Mouse (Mus musculus): ENCODE data around the gene Serpinb3b.
"Not testable (repeated sequence)": the region's sequence is repeated elsewhere in the genome, so short reads cannot be mapped to it uniquely, and the experiment has no call there.

DNA sequence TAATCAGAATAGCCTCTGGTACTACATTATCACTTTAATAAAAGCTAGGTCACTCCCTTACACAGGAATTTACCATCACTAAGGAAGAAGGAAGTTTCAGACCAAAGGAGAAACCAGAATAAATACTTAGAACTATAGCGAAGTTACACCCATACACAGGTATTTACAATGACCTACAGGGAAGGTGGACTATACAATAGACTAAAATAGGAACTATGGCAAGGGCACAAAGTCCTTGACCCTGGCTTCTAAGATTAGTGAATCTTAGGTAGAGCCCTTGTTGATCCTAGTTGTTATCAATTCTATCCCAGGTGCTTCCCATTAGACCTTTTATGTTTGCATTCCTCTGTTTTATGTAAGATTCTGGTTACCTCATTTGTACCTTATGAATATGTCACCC lies 60.9 kb downstream of the Serpinb3b start:
- not testable (repeated sequence) for TF ChIP-seq GATA1 (IDR thresholded peaks at IDR 0.05; ENCODE audit: borderline replicate concordance, low read length); FLI1 (IDR thresholded peaks at IDR 0.05; ENCODE audit: low read length)
